In genomic region chr11:77673428-77673991, GRCm38 (mm10) we compare ENCODE assay signal across 12 mouse cellular contexts. TPM values are rescaled to one million over a fixed set of nuclear protein-coding genes. Genes with fewer than 3 reads are reported as not detected.
DNase-seq lines count a peak whose midpoint lies in the region; ATAC-seq and TF ChIP-seq lines count a peak whose summit lies in the region.
"Had no signal": no experiment of that assay in that cellular context is flagged by ENCODE, and none has a peak within 500 bp of the region (broad histone marks: within the 10 kb centered on the region; RNA-seq: fewer than 3 reads in every experiment).

No protein-coding gene starts in this region.

- no peak for DNase-seq in layer of hippocampus, adult 2 months (ENCODE audit: low spot score in 2 of 2)
- DNase-seq in layer of hippocampus, adult 8-10 months (ENCODE audit: low spot score in 2 of 2): no peak
- DNase-seq in CD4-positive helper T cell, adult 2 months (ENCODE audit: low read depth, low spot score): peak; percentile 20
- DNase-seq in ZHBTc4 (ENCODE audit: low read depth, low spot score): peak; percentile 96
- DNase-seq in cerebellum, postnatal 36 days: no peak
- DNase-seq in layer of hippocampus, postnatal 14 days (ENCODE audit: low spot score in 2 of 2): no peak
- DNase-seq in yolk sac, embryonic 10.5 days (ENCODE audit: low spot score): no peak
- DNase-seq: lung, postnatal 4 days; right cerebral cortex, postnatal 25 days had no signal

- peak; percentile 45 for TF ChIP-seq CTCF in layer of hippocampus, adult 2 months (conservative IDR thresholded peaks at IDR 0.05)

- H3K27ac ChIP-seq in layer of hippocampus, adult 2 months: no peak overlapping the region
- H3K27ac ChIP-seq: embryonic facial prominence, embryonic 13.5 days had no signal

- ATAC-seq in megakaryocyte, adult 5-6 weeks (ENCODE audit: poor library complexity, severe bottlenecking): 0 out of 2 replicates have a peak, but pooled peaks have one; percentile 35

- no peak overlapping the region for H3K4me3 ChIP-seq in layer of hippocampus, adult 2 months
- H3K4me3 ChIP-seq: embryonic facial prominence, embryonic 13.5 days had no signal

RNA-seq across cellular contexts. Expression of gene Nufip2, which starts 12.4 kb away (rescaled TPM):
- 10 to 100 TPM; 68.4 to 83.7 TPM for total RNA-seq in layer of hippocampus, adult 2 months (2021)
- total RNA-seq in layer of hippocampus, adult 8-10 months (2022): 10 to 100 TPM; 72.4 to 86.8 (median 77.3) TPM
- total RNA-seq in megakaryocyte, adult 5-6 weeks (2015): 64.0 and 69.6 TPM in 2 replicates
- total RNA-seq in megakaryocyte, adult 5-6 weeks (2017): 75.2 and 90.1 TPM in 2 replicates
- 10 to 100 TPM; 78.2 to 87.1 TPM for total RNA-seq in layer of hippocampus, postnatal 14 days (2021)

RNA-seq across cellular contexts. Expression of gene Cryba1, which starts 51.6 kb away (rescaled TPM):
- not detected for total RNA-seq in layer of hippocampus, adult 2 months (2021)
- total RNA-seq in layer of hippocampus, adult 8-10 months (2022): not detected
- total RNA-seq in megakaryocyte, adult 5-6 weeks (2015): not detected in 2 replicates
- total RNA-seq in megakaryocyte, adult 5-6 weeks (2017): not detected in 2 replicates
- not detected for total RNA-seq in layer of hippocampus, postnatal 14 days (2021)
- total RNA-seq: left cerebral cortex, postnatal 36 days had no signal

Comparison
In these comparisons a context has a peak if more than half of its experiments do, and no peak if none do; other contexts are left out.
1. DNase-seq: peak in CD4-positive helper T cell, adult 2 months (single experiment) and ZHBTc4 (single experiment); none in layer of hippocampus, adult 2 months (0 of 2), layer of hippocampus, adult 8-10 months (0 of 2), cerebellum, postnatal 36 days (0 of 2), layer of hippocampus, postnatal 14 days (0 of 2) and yolk sac, embryonic 10.5 days (single experiment).